Mouse (Mus musculus) frontal cortex, adult (tissue): Measurements from ENCODE around the gene Zfp78.

Experiments used
- ATAC-seq: cut with Nextera tagmentation; 2 replicates; pipeline ENCODE4 v1.9.2; 2017; ENCODE audit warnings: mild to moderate bottlenecking, moderate library complexity, mixed read lengths; ENCODE audit not compliant: low TSS enrichment

Gene Zfp78

DNA sequence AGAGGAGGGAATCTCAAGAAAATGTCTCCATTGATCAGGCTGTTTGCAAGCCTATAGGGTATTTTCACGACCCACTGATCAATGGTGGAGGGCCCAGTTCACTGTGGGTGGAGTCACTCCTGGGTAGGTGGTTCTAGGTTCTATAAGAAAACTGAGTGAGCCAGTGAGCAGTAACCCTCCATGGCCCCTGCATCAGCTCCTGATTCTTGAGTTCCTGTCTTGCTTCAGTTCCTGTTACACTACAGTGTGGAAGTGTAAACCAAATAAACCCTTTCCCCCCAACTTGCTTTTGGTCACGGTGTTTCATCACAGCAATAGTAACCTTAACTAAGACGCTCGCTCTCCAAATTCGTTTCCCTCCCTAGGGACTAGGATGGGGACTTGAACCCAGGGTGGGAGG is 25.9 kb downstream of the Zfp78 start:
- ATAC-seq: no peak

- no peak for ATAC-seq
Measured at GRCm38 (mm10) chr7:6389449-6389848, 26.4 kb downstream of the Zfp78 start.

- peak; percentile 99 for ATAC-seq
Measured at GRCm38 (mm10) chr7:6397996-6398975, 35.2 kb downstream of the Zfp78 start, which contains the start of gene Smim17. Gene Smim17 (plus strand): TSS chr7:6398715.

DNA sequence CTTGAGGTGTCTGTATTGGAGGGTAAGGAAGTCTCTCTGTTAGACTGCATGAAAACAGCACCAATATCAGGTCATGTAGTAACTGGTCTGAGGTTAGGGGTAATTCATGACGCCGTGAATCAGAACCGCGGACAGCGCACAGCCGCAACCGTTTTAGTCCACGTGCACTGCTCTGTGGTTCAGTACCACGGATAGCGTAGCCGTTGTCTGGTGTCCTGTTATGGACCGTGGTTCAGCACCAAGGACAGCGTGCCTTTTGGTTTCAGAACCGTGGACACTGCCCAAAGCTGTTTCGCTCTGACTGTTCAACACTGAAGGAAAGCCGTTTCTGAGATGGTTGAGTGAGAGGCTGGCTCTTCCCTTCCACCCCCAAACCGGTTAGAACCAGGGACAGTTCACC is 47.0 kb downstream of the Zfp78 start, which contains the start of gene Gm20715:
Gm20715 (plus strand) TSS at position 235 of the 400 bp plus-strand sequence.
- ATAC-seq: peak; percentile 69

DNA sequence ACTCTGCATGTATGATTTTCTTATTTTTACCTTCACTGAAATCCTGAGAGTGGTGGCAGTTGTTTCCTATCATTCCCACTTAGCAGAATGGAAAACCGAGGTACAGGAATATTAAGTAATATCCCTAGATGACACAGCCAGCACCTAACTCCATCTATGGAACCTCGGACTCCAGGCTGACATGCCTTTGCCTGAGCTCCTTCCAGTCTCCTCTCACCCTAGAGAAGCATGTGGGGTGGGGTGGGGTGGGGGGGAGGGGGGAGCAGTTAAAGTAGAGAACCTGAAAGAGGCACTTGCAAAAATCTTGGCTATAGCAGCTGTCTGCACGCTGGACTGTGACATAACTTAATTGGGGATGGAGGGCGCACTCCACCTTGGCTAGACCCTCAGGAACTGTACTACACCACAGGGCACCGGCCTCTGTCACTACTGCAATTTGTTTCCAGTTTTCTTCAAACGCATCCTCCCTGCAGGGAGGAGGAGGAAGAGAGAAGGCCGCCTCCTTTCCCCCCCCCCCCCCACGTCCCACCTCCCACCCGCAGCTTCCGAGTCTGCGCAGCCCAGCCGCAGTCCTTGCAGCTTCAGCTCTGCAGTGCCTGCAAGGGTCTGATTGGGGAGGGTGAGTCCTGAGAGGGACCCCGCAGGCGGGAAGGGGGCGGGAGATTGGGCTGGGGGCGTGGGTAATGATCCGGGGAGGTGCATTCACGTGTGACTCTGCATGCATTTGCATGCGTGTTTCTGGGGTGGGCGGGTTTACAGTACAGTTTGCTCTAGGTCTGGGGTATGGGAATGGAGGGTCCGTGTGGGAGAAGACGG is 51.8 kb downstream of the Zfp78 start:
- no peak for ATAC-seq

DNA sequence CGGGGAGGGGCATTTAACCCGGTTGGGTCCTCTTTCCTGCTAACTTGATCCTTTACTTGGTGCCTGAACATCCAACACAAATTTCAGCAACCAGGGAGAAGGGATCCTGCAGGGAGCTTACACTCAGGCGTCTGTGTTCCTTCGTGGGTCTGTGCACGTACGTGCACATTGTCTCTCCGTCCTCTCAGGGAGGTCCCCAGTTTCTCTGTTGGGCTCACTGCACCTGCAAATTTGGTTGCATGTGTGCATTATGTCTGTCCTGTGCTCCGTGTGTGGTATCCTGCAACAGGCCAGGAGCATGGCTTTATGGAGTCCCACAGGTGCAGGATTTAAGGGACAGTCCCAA is 52.3 kb downstream of the Zfp78 start:
- ATAC-seq: 0 out of 2 replicates have a peak, but pooled peaks have one; percentile 27

GRCm38 (mm10) chr7:6419894-6420293 is 56.8 kb downstream of the Zfp78 start:
- ATAC-seq: peak; percentile 81

- no peak for ATAC-seq
Measured at GRCm38 (mm10) chr7:6429381-6429780, 66.3 kb downstream of the Zfp78 start.

- no peak for ATAC-seq
Measured at GRCm38 (mm10) chr7:6430342-6430741, 67.3 kb downstream of the Zfp78 start.
